27 mouse cellular contexts compared by ENCODE assay signal in genomic region chr16:95353838-95354237, GRCm38 (mm10).
"Had no signal": no experiment of that assay in that cellular context is flagged by ENCODE, and none has a peak within 500 bp of the region (broad histone marks: within the 10 kb centered on the region; RNA-seq: fewer than 3 reads in every experiment).

No protein-coding gene starts in this region.

- H3K9ac ChIP-seq: heart, embryonic 13.5 days; heart, embryonic 15.5 days; hindbrain, embryonic 13.5 days; hindbrain, embryonic 15.5 days; intestine, embryonic 15.5 days; limb, embryonic 12.5 days; liver, embryonic 13.5 days; liver, embryonic 15.5 days had no signal

- DNase-seq: gastrocnemius, postnatal 14 days; gastrocnemius, postnatal 36 days; heart, adult 18-20 months; heart, postnatal 14 days; heart, postnatal 4 days; kidney, adult 18-20 months; kidney, adult 8-10 months; kidney, postnatal 10 days; kidney, postnatal 25 days; kidney, postnatal 4 days; liver; liver, embryonic 13.5 days had no signal

- H3K4me3 ChIP-seq: heart, embryonic 13.5 days; heart, embryonic 15.5 days; hindbrain, embryonic 10.5 days; hindbrain, embryonic 13.5 days; hindbrain, embryonic 15.5 days; intestine, embryonic 15.5 days; layer of hippocampus, adult 2 months; left cerebral cortex, adult 2 months; limb, embryonic 10.5 days; limb, embryonic 12.5 days; liver, embryonic 13.5 days; liver, embryonic 15.5 days had no signal

- H3K4me1 ChIP-seq: hindbrain, embryonic 13.5 days; hindbrain, embryonic 15.5 days; intestine, embryonic 15.5 days; liver, embryonic 13.5 days; liver, embryonic 15.5 days had no signal

- H3K9me3 ChIP-seq: heart, embryonic 13.5 days; heart, embryonic 15.5 days; hindbrain, embryonic 10.5 days; hindbrain, embryonic 13.5 days; hindbrain, embryonic 15.5 days; intestine, embryonic 15.5 days; limb, embryonic 10.5 days; limb, embryonic 12.5 days; liver, embryonic 13.5 days; liver, embryonic 15.5 days had no signal

- H3K27me3 ChIP-seq: heart, embryonic 13.5 days; heart, embryonic 15.5 days; hindbrain, embryonic 13.5 days; hindbrain, embryonic 15.5 days; intestine, embryonic 15.5 days; limb, embryonic 12.5 days; liver, embryonic 13.5 days; liver, embryonic 15.5 days had no signal

- H3K4me2 ChIP-seq: heart, embryonic 11.5 days; heart, embryonic 13.5 days; heart, embryonic 15.5 days; hindbrain, embryonic 13.5 days; hindbrain, embryonic 15.5 days; intestine, embryonic 15.5 days; limb, embryonic 12.5 days; liver, embryonic 11.5 days; liver, embryonic 13.5 days; liver, embryonic 15.5 days had no signal

- H3K36me3 ChIP-seq: heart, embryonic 13.5 days; heart, embryonic 15.5 days; hindbrain, embryonic 10.5 days; hindbrain, embryonic 13.5 days; hindbrain, embryonic 15.5 days; intestine, embryonic 15.5 days; limb, embryonic 10.5 days; liver, embryonic 13.5 days; liver, embryonic 15.5 days had no signal

- ATAC-seq: inflammation-experienced regulatory T-cells, adult 6 months; intestine, embryonic 15.5 days; intestine, postnatal 0 days had no signal

- H3K27ac ChIP-seq: heart, embryonic 13.5 days; heart, embryonic 15.5 days; hindbrain, embryonic 10.5 days; hindbrain, embryonic 13.5 days; hindbrain, embryonic 15.5 days; intestine, embryonic 15.5 days; layer of hippocampus, adult 2 months; left cerebral cortex, adult 2 months; limb, embryonic 10.5 days; limb, embryonic 12.5 days; liver, embryonic 13.5 days; liver, embryonic 15.5 days had no signal
